Mouse (Mus musculus): ENCODE data around the gene Ppp1r9b. TPM values are rescaled to one million over a fixed set of nuclear protein-coding genes. Genes with fewer than 3 reads are reported as not detected.

Ppp1r9b gene
- polyA plus RNA-seq, 1 experiment = 29.9 TPM

DNA sequence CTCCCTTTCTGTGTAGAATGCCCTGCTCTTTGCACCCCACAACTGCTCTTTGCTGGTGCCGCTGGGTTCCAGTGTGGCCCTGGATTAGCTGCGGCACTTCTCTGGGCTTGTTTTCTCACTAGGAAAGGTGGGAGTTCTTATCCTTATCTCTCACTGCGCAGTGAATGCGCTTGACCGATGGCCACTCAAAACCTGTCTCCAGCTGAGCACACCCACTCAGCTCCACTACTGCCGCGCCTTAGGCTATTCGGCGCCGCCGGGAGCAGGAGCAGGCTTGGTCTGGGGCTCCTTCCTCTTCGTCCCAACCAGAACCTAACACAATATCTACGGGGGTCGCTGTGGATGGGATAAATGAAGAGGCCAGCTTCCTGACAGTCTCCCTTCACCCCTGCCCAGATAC lies 42.8 kb downstream of the Ppp1r9b start:
- H3K4me1 ChIP-seq (ENCODE audit: control insufficient read depth, insufficient read depth, low read length) = peaks cover 41% of the 10 kb centered on the region
- H3K27me3 ChIP-seq (replicated peaks; ENCODE audit: control insufficient read depth, insufficient read depth, low read length) = no peaks in the 10 kb centered on the region
- WGBS = 66% methylated on average over 14 of the region's 14 CpGs
- TF ChIP-seq CTCF (conservative IDR thresholded peaks at IDR 0.05; ENCODE audit: insufficient read depth, insufficient read length, low read depth, low read length) = no peak
- TF ChIP-seq POLR2A (IDR thresholded peaks at IDR 0.05; ENCODE audit: low read depth, low read length) = no peak
- peak overlapping the region; percentile 72 for H3K27ac ChIP-seq (ENCODE audit: insufficient read depth, low read depth, low read length)
- peaks cover 7% of the 10 kb centered on the region for H3K36me3 ChIP-seq (ENCODE audit: control insufficient read depth, insufficient read depth, low read length)
- H3K4me3 ChIP-seq (ENCODE audit: insufficient read depth, low read depth, low read length) = no peak overlapping the region
- no peak for DNase-seq

DNA sequence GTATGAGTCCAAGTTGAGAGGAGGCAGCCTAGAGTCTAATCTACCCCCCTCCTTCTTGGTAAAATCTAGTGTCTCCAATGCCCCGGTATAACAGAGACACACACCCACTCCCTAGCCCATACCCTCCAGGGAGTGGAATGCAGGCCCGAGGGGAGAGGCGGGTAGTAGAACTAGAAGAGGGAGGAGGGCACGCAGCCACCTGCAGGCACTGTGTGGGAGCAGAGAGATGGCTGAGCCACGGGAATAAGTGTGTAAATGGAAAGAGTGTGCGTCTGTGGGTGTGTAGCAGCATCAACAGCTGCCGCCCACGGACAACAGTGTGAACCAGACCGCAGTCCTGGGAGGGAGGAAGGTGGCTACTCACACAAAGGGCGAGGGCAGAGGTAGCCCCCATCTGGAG lies 44.1 kb downstream of the Ppp1r9b start:
- WGBS = 52% methylated on average over 10 of the region's 10 CpGs
- Histone ChIP-seq H3K36me3 (ENCODE audit: control insufficient read depth, insufficient read depth, low read length) (peaks cover 5% of the 10 kb centered on the region; the same call in 1 of the 2 replicates), H3K27me3 (replicated peaks; ENCODE audit: control insufficient read depth, insufficient read depth, low read length) (no peaks in the 10 kb centered on the region), H3K4me3 (ENCODE audit: insufficient read depth, low read depth, low read length) (no peak overlapping the region), H3K27ac (ENCODE audit: insufficient read depth, low read depth, low read length) (no peak overlapping the region), H3K4me1 (ENCODE audit: control insufficient read depth, insufficient read depth, low read length) (peaks cover 51% of the 10 kb centered on the region)
- no peak for TF ChIP-seq POLR2A (IDR thresholded peaks at IDR 0.05; ENCODE audit: low read depth, low read length)
- no peak for TF ChIP-seq CTCF (conservative IDR thresholded peaks at IDR 0.05; ENCODE audit: insufficient read depth, insufficient read length, low read depth, low read length)
- no peak for DNase-seq

DNA sequence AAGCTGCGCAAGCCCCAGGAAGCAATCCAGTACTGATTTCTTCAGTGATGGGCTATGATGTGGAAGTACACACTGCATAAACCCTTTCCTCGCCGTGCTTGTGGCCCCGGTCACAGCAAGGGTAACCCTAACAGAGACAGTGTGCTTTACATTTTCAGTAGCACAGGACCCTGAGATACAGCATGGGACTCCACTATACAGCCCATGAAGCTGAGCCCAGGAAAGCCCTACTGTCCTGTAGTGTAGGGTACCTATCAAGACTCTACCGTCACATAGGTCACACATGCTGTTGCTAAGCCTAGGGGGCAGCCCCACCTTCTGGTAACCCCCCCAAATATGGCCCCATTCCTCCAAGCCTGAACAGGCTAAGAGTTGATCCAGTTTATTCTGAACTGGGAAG lies 45.7 kb downstream of the Ppp1r9b start:
- Histone ChIP-seq H3K4me3 (ENCODE audit: insufficient read depth, low read depth, low read length) (no peak overlapping the region), H3K36me3 (ENCODE audit: control insufficient read depth, insufficient read depth, low read length) (peaks cover 5% of the 10 kb centered on the region; the same call in 1 of the 2 replicates), H3K27me3 (replicated peaks; ENCODE audit: control insufficient read depth, insufficient read depth, low read length) (no peaks in the 10 kb centered on the region), H3K4me1 (ENCODE audit: control insufficient read depth, insufficient read depth, low read length) (peaks cover 54% of the 10 kb centered on the region), H3K27ac (ENCODE audit: insufficient read depth, low read depth, low read length) (no peak overlapping the region)
- DNase-seq = no peak
- no peak for TF ChIP-seq CTCF (conservative IDR thresholded peaks at IDR 0.05; ENCODE audit: insufficient read depth, insufficient read length, low read depth, low read length)
- no peak for TF ChIP-seq POLR2A (IDR thresholded peaks at IDR 0.05; ENCODE audit: low read depth, low read length)
- 95% methylated on average over 5 of the region's 5 CpGs for WGBS

DNA sequence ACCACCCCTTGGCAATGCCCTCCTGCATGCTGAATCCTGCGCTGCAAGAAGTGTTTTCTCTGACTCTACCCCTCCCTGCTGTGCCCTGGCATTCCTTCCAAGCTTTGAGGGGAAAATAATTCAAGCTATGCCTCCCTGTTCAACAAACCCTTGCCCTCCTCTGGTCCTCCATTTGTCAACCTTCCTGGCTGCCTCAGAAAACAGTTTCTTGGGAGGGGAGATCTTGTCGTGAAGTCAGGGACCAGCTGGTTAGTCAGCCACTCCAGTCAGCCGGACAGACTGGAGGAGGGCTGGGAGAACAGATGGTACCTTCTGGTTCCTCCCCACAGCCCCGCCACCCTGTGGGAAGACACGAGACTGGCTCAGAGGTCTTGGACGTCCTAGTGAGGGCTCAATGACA lies 46.5 kb downstream of the Ppp1r9b start:
- Histone ChIP-seq H3K36me3 (ENCODE audit: control insufficient read depth, insufficient read depth, low read length) (peaks cover 5% of the 10 kb centered on the region; the same call in 1 of the 2 replicates), H3K27me3 (replicated peaks; ENCODE audit: control insufficient read depth, insufficient read depth, low read length) (no peaks in the 10 kb centered on the region), H3K4me1 (ENCODE audit: control insufficient read depth, insufficient read depth, low read length) (peaks cover 52% of the 10 kb centered on the region), H3K4me3 (ENCODE audit: insufficient read depth, low read depth, low read length) (no peak overlapping the region), H3K27ac (ENCODE audit: insufficient read depth, low read depth, low read length) (peak overlapping the region; percentile 17; the same call in 1 of the 2 replicates)
- WGBS = 41% methylated on average over 6 of the region's 6 CpGs
- TF ChIP-seq POLR2A (IDR thresholded peaks at IDR 0.05; ENCODE audit: low read depth, low read length) (no peak), CTCF (conservative IDR thresholded peaks at IDR 0.05; ENCODE audit: insufficient read depth, insufficient read length, low read depth, low read length) (no peak)
- DNase-seq = no peak

DNA sequence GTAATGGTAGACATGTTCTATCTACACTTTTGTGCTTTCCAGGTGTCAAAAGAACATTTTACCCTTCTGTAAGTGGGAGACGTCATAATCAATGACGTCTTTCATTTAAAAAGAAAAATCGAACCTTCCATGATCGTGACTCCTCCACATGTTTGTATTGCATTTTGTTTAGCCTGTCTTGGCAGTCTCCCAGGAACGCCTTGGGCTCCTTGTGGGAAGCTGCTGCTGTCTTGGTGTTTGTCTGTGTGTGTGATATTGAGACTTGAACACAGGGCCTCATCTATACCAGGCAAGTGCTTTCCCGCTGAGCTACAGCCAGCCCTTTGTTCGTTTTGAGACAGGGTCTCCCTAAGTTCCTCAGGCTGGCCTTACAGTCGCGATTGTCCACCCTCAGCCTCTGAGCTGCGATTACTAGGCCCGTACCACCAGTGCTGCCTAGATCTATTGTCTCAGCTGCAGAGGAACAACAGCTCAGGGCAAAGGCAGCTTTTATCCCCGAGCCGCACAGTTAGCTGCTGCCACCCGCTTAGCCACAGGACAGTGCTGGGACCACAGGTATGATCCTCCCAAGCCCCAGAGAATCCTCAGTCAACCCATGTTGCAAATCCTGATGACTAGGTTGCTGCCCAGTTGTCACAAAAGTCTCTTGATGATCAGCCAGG lies 47.5 kb downstream of the Ppp1r9b start:
- H3K27ac ChIP-seq (ENCODE audit: insufficient read depth, low read depth, low read length) = peak overlapping the region; percentile 80
- DNase-seq = no peak

GRCm38 (mm10) chr11:95038818-95039655 lies 48.2 kb downstream of the Ppp1r9b start:
- H3K36me3 ChIP-seq (ENCODE audit: control insufficient read depth, insufficient read depth, low read length) = peaks cover 5% of the 10 kb centered on the region; the same call in 1 of the 2 replicates
- H3K4me1 ChIP-seq (ENCODE audit: control insufficient read depth, insufficient read depth, low read length) = peaks cover 38% of the 10 kb centered on the region
- H3K4me3 ChIP-seq (ENCODE audit: insufficient read depth, low read depth, low read length) = no peak overlapping the region
- WGBS = 50% methylated on average over 13 of the region's 13 CpGs
- H3K27ac ChIP-seq (ENCODE audit: insufficient read depth, low read depth, low read length) = peak overlapping the region; percentile 99
- no peaks in the 10 kb centered on the region for H3K27me3 ChIP-seq (replicated peaks; ENCODE audit: control insufficient read depth, insufficient read depth, low read length)
- peak; percentile 93 for DNase-seq
- TF ChIP-seq POLR2A (IDR thresholded peaks at IDR 0.05; ENCODE audit: low read depth, low read length) (no peak), CTCF (conservative IDR thresholded peaks at IDR 0.05; ENCODE audit: insufficient read depth, insufficient read length, low read depth, low read length) (no peak)

More for the DNA sequence above, 47.5 kb downstream of the Ppp1r9b start:
- H3K4me3 ChIP-seq (ENCODE audit: insufficient read depth, low read depth, low read length) = no peak overlapping the region
- H3K27me3 ChIP-seq (replicated peaks; ENCODE audit: control insufficient read depth, insufficient read depth, low read length) = no peaks in the 10 kb centered on the region
- TF ChIP-seq POLR2A (IDR thresholded peaks at IDR 0.05; ENCODE audit: low read depth, low read length) (no peak), CTCF (conservative IDR thresholded peaks at IDR 0.05; ENCODE audit: insufficient read depth, insufficient read length, low read depth, low read length) (no peak)
- 65% methylated on average over 14 of the region's 14 CpGs for WGBS
- peaks cover 5% of the 10 kb centered on the region; the same call in 1 of the 2 replicates for H3K36me3 ChIP-seq (ENCODE audit: control insufficient read depth, insufficient read depth, low read length)
- H3K4me1 ChIP-seq (ENCODE audit: control insufficient read depth, insufficient read depth, low read length) = peaks cover 45% of the 10 kb centered on the region

DNA sequence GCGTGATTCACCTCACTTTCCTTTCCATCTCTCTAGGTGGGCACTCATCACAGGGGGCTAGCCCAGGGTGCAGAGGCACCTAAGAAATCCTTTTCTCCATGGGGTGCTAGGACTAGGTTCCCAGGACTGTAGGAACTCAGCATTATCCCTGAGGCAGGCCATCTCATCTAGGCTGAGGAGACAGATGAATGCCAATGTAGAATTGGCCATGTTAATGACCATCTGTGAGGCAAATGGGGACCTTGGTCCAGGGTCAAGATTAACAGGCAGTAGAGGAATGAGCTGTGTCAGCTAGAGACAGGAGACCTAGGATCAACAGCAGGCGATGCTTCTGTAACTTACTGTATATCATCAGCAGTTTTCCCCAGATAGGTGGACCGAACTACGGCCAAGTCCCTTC lies 48.9 kb downstream of the Ppp1r9b start:
- H3K36me3 ChIP-seq (ENCODE audit: control insufficient read depth, insufficient read depth, low read length) = peaks cover 5% of the 10 kb centered on the region; the same call in 1 of the 2 replicates
- H3K27me3 ChIP-seq (replicated peaks; ENCODE audit: control insufficient read depth, insufficient read depth, low read length) = no peaks in the 10 kb centered on the region
- peaks cover 35% of the 10 kb centered on the region for H3K4me1 ChIP-seq (ENCODE audit: control insufficient read depth, insufficient read depth, low read length)
- 37% methylated on average over 4 of the region's 4 CpGs for WGBS
- peak overlapping the region; percentile 99 for H3K27ac ChIP-seq (ENCODE audit: insufficient read depth, low read depth, low read length)
- no peak for TF ChIP-seq CTCF (conservative IDR thresholded peaks at IDR 0.05; ENCODE audit: insufficient read depth, insufficient read length, low read depth, low read length)
- no peak for TF ChIP-seq POLR2A (IDR thresholded peaks at IDR 0.05; ENCODE audit: low read depth, low read length)
- H3K4me3 ChIP-seq (ENCODE audit: insufficient read depth, low read depth, low read length) = peak overlapping the region; percentile 87
- peak; percentile 79 for DNase-seq

All from kidney, adult 2 months (tissue).